Mouse (Mus musculus) bone marrow, adult 2 months (tissue): Measurements from ENCODE around the gene Csnk1e.

ENCODE experiments used
- CTCF ChIP-seq: fragments of 200-500 bp; IDR thresholded peaks from 2 replicates; pipeline ENCODE4 v1.5.1; 2011; ENCODE audit warnings: low read length, control low read depth; ENCODE audit not compliant: control insufficient read depth, insufficient read depth
- POLR2A ChIP-seq: fragments of 200-500 bp; IDR thresholded peaks from 2 replicates; pipeline ENCODE4 v1.6.1; 2011; ENCODE audit warnings: low read depth, mild to moderate bottlenecking, control low read depth, low read length, borderline replicate concordance; ENCODE audit not compliant: control insufficient read depth

- TF ChIP-seq POLR2A = no peak
- no peak for TF ChIP-seq CTCF
Measured at GRCm38 (mm10) chr15:79425516-79425915, 29.9 kb downstream of the Csnk1e start.
